Mouse (Mus musculus) cerebellum, adult 18-20 months (tissue): ENCODE results near the gene Kansl2.
A peak's percentile ranks its signal among the peaks of the same experiment; 100 is the strongest.
"Not testable (repeated sequence)": the region's sequence is repeated elsewhere in the genome, so short reads cannot be mapped to it uniquely, and the experiment has no call there.

Source experiments
- DNase-seq, 2 experiments: peaks; one replicate each; pipeline ENCODE4 v3.0.0; 2021

Gene Kansl2

GRCm38 (mm10) chr15:98535921-98536320 lies 1.9 kb upstream of the Kansl2 start:
- no peak for DNase-seq

DNA sequence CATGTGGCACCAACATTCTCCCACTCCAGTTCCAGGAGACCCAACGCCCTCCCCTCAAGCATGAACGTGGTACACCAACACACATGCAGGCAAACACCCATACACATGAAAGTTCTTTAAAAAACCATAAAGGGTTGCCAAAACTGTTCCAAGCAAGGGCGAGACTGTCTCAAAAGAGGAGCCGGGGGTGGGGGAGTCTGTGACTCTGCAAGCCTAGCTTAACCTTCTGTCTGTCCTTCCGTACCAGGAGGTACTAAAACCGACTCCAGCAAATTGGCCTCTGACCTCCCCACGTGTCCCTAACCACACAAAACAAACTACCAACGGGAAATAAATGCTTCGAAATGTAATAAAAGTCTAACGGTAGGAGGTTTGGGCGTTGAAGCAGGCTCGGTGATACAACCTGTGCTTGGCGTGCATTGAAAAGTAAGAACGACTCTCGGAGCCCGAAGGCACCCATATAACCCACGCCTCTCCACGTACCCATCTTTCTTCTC lies 981 bp downstream of the Kansl2 start:
- DNase-seq = no peak

DNA sequence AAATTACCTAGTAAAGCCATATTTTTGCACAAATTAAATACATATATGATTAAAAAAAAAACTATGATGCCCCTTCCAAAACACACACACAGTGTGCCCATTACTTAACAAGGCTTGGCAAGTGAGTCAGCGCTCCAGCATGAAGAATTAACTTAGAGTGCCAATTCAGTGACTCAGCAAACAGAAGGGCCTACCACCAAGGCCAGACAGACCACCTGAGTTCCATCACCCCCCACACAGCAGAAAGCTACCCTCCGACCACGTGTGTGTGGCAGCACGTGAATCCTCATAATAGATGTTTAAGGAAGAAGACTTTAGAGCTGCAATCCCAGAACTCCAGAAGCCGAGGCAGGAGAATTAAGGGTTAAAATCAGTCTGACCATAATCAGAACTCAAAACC lies 1.8 kb downstream of the Kansl2 start:
- DNase-seq = no peak

DNA sequence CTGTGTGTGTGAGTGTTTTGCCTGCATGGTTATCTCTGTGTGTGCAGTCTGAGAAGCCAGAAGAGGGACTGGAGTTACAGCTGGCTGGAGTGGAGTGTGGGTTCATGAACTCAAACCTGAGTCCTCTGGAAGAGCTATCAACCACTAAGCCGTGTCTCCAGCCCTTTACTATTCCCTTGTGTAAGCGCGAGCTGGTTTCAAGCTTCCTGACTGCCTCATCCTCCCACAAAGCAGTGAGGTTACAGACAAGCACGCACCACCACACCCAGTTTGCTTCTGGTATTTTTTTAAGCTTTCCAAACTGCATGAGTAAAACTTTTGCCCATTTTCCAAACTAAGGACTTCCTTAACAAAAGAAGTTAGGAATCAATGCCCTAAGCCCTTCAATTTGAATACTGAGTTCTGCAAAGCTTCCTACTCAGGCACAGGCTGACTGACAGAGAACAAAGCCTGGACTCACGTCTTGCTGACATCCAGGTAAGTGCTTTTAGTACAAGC lies 5.9 kb downstream of the Kansl2 start:
- no peak for DNase-seq

DNA sequence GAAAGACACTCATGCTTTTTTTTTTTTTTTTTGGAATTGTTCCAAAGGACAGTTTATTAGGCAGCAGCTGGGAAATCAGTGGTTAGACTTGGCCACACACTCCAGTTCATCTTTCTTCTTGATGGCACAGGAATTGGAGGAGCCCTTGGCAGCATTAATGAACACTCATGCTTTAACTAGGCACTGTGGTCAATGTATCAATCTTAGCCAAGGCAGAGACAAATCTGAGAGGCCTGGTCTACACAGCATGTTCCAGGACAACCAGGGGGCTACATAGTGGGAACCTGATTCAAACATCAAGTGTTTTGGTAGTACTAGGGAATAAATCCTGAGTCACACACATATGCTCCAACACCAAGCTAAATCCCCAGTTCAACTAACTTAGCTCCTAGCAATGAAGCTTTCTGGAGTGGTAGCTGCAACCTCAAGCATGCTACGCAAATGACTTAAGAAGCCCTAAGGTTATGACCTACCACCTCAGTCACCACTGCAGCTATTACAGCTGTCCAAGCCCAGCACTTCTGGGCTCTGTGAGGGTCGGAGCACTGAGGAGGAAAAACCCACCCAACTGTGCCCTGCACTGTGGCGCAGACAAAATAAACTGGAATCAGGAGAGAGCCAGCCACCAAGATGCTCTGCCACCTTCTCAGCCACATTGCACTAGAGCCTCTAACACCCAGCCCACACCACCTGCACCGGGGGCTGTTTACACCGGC lies 6.8 kb downstream of the Kansl2 start:
- DNase-seq = no peak

DNA sequence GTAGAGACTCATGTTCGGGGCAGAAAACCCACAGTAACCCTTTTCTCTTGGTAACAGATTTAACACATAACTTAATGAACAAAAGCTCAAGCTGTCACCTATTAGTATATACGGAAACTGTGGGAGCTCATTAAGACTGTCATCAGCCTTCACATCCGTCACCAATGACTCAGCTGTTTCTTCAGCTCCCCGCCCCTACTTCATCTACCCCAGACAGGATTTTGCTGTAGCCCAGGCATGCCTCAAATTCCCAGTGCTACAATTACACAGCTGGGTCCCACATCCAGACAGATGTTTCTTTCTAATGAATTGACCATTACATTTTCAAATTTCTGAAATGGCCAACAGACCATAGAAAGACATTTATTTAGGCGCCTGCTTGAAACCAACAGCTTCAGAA lies 8.0 kb downstream of the Kansl2 start:
- DNase-seq = no peak

- DNase-seq = no peak
Observed at GRCm38 (mm10) chr15:98521245-98521644, 12.8 kb downstream of the Kansl2 start.

DNA sequence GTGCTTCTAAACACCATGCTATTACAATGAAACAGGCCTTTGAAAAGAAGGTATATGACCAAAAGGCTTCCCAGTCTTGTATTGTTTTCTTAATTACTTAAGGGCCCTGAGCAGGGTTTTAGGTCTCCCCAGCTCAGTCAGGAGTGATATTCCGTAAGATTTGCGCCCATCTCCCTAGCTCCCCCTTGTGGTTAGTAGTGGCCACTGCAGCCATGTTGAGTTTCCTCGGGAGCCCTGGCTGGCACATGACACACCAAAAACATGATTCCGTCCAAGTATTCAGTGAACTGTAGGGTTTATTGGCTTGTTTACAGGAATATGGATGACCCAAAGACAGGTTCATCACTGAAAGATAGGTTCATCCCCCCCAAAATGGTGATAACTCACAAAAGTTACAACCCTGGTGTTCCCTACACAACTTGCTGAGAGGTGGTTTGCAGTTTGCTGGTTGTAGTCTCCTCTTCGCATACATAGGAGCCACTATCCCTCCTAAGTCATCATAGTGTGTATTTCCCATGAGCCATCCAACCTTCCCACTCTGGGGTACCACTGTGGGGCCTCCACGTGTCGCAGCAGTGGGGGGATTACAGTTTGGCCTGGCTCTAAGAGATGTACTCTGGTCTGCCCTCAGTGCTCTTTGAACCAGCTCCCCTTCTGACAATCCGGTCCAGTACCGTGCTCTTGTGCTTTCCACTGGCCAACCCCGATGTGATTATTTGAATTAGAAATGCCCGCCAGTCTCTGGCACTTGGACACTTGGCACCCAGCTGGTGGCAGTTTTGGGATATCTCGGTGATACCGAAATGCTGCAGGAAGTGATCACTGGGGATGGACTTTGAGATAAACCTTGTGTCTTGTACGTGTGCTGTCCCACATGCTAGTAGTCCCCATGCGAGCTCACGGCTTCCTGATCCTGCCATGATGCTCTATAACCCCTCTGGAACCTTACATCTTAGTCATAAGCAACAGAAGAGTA lies 16.4 kb downstream of the Kansl2 start:
- peak; percentile 53 to 69 for DNase-seq

- DNase-seq = not testable (repeated sequence)
Observed at GRCm38 (mm10) chr15:98514845-98515244, 19.2 kb downstream of the Kansl2 start.

DNA sequence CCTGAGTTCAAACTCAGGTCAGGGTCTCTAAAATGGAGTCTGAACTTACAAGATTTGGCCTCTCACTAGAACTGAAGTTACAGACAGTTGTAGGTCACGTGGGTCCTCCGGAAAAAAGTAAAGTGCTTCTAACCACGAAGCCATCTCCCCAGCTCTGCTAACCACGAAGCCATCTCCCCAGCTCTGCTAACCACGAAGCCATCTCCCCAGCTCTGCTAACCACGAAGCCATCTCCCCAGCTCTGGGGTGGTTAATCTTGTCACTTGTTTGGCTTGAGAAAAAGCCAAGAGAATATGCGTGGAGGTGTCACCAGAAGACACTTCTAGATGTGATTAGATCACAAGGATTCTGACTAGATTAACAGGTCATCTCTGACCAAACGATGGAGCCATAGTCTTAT lies 19.9 kb downstream of the Kansl2 start:
- DNase-seq = no peak

- not testable (repeated sequence) for DNase-seq
Observed at GRCm38 (mm10) chr15:98513676-98514075, 20.4 kb downstream of the Kansl2 start.

- DNase-seq = peak; percentile 62 to 69
Observed at GRCm38 (mm10) chr15:98512799-98513321, 21.2 kb downstream of the Kansl2 start.

- DNase-seq = peak in 1 of 2 experiments; percentile 20
Observed at GRCm38 (mm10) chr15:98512232-98512631, 21.8 kb downstream of the Kansl2 start.

DNA sequence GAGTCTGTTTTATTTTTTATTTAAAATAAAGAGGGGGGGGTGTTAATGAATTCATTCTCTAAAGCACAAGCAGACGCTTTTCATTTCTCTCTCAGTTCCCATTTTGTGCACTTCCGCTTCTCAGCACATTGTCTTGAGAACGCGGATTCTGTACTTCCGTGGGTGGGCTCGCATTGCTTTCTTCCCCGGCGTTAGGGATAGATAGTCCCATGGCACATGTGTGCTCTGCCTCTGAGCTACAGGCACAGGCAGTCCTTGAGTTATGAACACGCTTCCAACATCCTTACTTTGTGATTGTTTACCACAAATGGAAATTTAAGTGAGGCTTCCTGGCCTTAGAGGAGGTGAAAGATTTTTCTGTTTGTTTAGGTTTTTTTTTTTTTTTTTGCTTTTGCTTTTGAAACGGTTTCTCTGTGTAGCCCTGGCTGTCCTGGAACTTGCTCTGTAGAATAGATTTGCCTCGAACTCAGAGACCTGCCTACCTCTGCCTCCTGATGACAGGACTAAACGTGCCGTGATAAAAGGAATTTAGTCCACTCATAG lies 22.6 kb downstream of the Kansl2 start:
- no peak for DNase-seq

- peak; percentile 69 to 77 for DNase-seq
Observed at GRCm38 (mm10) chr15:98510438-98511385, 23.4 kb downstream of the Kansl2 start.

DNA sequence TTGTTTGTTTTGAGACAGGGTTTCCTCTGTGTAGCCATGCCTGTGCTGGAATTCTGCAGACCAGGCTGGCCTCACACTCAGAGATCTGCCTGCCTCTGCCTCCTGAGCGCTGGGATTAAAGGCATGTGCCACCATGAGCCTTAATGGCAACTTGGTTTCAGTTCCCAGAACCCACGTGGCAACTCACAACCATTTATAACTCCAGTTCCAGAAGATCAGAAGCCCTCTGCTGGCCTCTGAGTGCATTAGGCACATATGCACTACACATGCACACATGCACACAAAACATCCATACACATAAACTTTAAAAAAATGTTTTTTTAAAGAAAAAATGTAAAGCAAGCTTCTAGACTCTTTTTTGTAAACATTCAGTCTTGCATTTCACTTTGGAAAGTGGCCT lies 24.7 kb downstream of the Kansl2 start:
- no peak for DNase-seq

DNA sequence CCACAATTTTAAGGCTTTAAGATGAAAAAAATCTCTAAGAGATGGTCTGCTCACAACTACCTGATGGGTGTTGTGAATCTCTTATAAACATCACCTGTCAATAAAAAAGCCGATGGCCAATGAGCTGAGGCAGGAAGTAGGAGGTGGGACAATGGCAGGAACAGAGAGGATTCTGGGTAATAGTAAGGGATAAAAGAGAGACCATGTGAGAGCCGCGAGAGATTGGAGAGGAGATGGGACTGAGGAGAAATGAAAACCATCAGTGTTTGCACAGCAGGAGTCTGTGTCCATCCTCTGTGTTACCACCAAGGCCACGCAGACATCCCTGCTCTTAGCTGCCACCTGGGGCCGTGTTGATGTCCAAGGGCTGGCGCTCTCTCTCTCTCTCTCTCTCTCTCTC lies 26.7 kb downstream of the Kansl2 start:
- DNase-seq = no peak

GRCm38 (mm10) chr15:98506253-98506957 lies 27.7 kb downstream of the Kansl2 start:
- DNase-seq = no peak

DNA sequence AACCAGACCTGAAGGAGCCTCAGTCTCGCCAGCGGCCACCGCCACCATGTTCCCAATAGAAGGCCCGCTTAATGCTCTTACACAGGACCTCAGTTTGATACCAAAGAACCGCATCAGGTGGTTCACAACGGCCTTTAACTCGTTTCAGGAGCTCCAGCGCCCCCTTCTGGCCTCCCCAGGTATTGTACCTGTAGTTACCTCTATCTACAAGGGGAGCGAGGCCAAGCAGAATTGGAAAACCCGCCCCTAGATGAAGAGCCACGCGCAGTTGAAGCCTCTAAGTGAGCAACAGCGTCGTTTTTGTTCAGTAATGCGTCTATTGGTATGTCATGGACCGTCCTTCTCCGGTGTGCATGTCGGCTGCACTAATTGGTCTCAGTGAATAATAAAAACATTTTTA lies 29.6 kb downstream of the Kansl2 start:
- peak; percentile 49 to 61 for DNase-seq

DNA sequence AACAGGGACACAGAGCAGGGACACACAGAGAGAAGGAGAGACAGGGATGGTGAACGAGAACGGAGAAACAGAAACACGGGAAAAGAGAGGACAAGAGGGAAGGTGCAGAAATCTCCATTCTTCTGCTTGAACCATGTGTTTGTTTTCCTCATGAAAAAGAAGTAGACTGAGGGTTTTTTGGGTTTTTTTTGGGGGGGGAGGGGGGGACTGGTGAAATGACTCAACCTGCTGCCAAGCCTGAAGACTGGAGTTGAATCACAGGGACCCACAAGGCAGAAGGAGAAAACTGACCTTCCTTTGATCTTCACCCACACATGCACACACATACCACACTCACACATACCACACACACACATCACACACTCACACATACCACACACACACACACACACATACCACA lies 30.7 kb downstream of the Kansl2 start:
- DNase-seq = no peak

DNA sequence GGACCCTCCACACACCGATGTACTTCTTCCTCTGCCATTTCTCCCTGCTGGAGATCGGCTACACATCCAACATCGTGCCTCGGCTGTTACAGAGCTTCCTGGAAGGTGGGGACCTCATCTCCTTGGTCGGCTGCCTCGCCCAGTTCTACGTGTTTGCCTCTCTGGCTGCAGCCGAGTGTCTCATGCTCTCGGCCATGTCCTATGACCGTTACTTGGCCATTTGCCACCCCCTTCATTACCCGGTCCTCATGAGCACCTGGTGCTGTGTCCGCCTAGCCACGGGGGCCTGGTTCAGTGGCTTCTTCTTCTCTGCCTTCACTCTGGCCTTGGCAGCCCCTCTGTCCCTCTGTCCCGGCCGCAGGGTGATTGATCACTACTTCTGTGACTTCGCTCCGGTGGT lies 36.4 kb downstream of the Kansl2 start:
- no peak for DNase-seq
